Mouse (Mus musculus) bone marrow macrophage, adult 2 months (primary cell): ENCODE data around the gene H2afj.

Experiments used
- CTCF ChIP-seq: IDR thresholded peaks from 2 replicates; pipeline ENCODE4 v1.5.1; 2012; ENCODE audit warnings: low read depth, mild to moderate bottlenecking, low read length, moderate library complexity
- POLR2A ChIP-seq: IDR thresholded peaks from 2 replicates; pipeline ENCODE4 v1.6.1; 2012; ENCODE audit warnings: mild to moderate bottlenecking, low read depth, low read length, borderline replicate concordance

DNA sequence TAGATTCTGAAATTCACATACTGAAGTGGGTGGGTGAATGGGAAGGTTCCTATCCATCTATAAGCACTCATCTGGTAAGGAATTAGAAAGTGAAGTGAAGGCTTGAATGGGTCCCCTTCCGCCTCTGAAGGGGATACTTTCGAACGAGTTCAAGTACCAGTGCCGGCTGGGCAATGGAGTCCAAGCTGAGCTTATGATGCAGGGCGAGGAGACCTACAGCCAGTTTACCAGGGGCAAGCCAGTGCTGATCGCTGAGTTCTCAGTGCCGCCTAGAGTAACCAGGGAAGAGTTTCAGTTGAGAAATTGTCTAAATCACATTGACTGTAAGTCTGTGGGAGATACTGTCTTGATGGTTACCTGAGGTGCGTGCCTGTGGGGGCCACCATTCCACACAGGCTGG lies 7.3 kb upstream of the H2afj start:
- TF ChIP-seq CTCF: no peak
- no peak for TF ChIP-seq POLR2A
